Mouse (Mus musculus): ENCODE data around the gene Snph.

Gene Snph

GRCm38 (mm10) chr2:151598068-151598467 lies 34.3 kb downstream of the Snph start:
- DNase-seq, result no peak

- no peak for DNase-seq
Measured at GRCm38 (mm10) chr2:151587306-151587705, 45.1 kb downstream of the Snph start.

GRCm38 (mm10) chr2:151586807-151587206 lies 45.6 kb downstream of the Snph start:
- no peak for DNase-seq

- DNase-seq, result no peak
Measured at GRCm38 (mm10) chr2:151585934-151586333, 46.5 kb downstream of the Snph start.

- DNase-seq, result no peak
Measured at GRCm38 (mm10) chr2:151580945-151581344, 51.4 kb downstream of the Snph start.

GRCm38 (mm10) chr2:151579183-151579582 lies 53.2 kb downstream of the Snph start:
- no peak for DNase-seq

GRCm38 (mm10) chr2:151575699-151576389 lies 56.5 kb downstream of the Snph start:
- DNase-seq, result peak; percentile 88

GRCm38 (mm10) chr2:151575119-151575698 lies 57.2 kb downstream of the Snph start:
- DNase-seq, result peak; percentile 52

- peak; percentile 12 for DNase-seq
Measured at GRCm38 (mm10) chr2:151574607-151575006, 57.8 kb downstream of the Snph start.

GRCm38 (mm10) chr2:151573667-151574066 lies 58.7 kb downstream of the Snph start:
- DNase-seq, result no peak

- no peak for DNase-seq
Measured at GRCm38 (mm10) chr2:151571873-151572700, 60.3 kb downstream of the Snph start, which contains the start of gene Sdcbp2. Gene Sdcbp2, plus strand, starts transcription at chr2:151572622.

- DNase-seq, result no peak
Measured at GRCm38 (mm10) chr2:151569452-151569851, 62.9 kb downstream of the Snph start.

GRCm38 (mm10) chr2:151566856-151567255 lies 65.5 kb downstream of the Snph start:
- no peak for DNase-seq

- no peak for DNase-seq
Measured at GRCm38 (mm10) chr2:151564986-151565385, 67.4 kb downstream of the Snph start.

GRCm38 (mm10) chr2:151564006-151564405 lies 68.4 kb downstream of the Snph start:
- DNase-seq, result no peak

GRCm38 (mm10) chr2:151562930-151563921 lies 69.2 kb downstream of the Snph start:
- no peak for DNase-seq

GRCm38 (mm10) chr2:151549615-151550121 lies 82.7 kb downstream of the Snph start:
- DNase-seq, result no peak

- no peak for DNase-seq
Measured at GRCm38 (mm10) chr2:151546571-151546970, 85.8 kb downstream of the Snph start.

- no peak for DNase-seq
Measured at GRCm38 (mm10) chr2:151544673-151545072, 87.7 kb downstream of the Snph start.

- DNase-seq, result peak; percentile 28
Measured at GRCm38 (mm10) chr2:151543063-151543895, 89.1 kb downstream of the Snph start.

All from cerebellum, adult 8-10 months (tissue).